Mouse (Mus musculus) spleen, adult 2 months (tissue): ENCODE results near the gene Akap9.

Experiments
- CTCF ChIP-seq: fragments of 200-500 bp; IDR thresholded peaks from 2 replicates; pipeline ENCODE4 v1.5.1; 2011; ENCODE audit warnings: mild to moderate bottlenecking, inconsistent platforms; ENCODE audit not compliant: insufficient read depth, insufficient read length, insufficient replicate concordance; ENCODE audit errors: extremely low read depth
- POLR2A ChIP-seq: fragments of 200-500 bp; IDR thresholded peaks from 2 replicates; pipeline ENCODE4 v1.6.1; 2011; ENCODE audit warnings: low read depth, low read length, inconsistent platforms

- no peak for TF ChIP-seq CTCF
- TF ChIP-seq POLR2A: peak; percentile 15; the same call in 1 of the 2 replicates
These were observed at the start of gene Akap9 for GRCm38 (mm10) chr5:3927801-3928689.
